ENCODE assay signal across 17 mouse cellular contexts in genomic region chr3:66325962-66326834, GRCm38 (mm10). TPM values are rescaled to one million over a fixed set of nuclear protein-coding genes. Genes with fewer than 3 reads are reported as not detected.
DNase-seq lines count a peak whose midpoint lies in the region; ATAC-seq and TF ChIP-seq lines count a peak whose summit lies in the region.
"Had no signal": no experiment of that assay in that cellular context is flagged by ENCODE, and none has a peak within 500 bp of the region (broad histone marks: within the 10 kb centered on the region; RNA-seq: fewer than 3 reads in every experiment).

No protein-coding gene starts in this region.

- H3K9ac ChIP-seq in forebrain, embryonic 15.5 days (replicated peaks), result no peak overlapping the region
- H3K9ac ChIP-seq in midbrain, embryonic 11.5 days (ENCODE audit: low read length), result no peak overlapping the region; the same call in 1 of the 2 replicates
- H3K9ac ChIP-seq: embryonic facial prominence, embryonic 15.5 days; heart, embryonic 15.5 days had no signal

- no peak for TF ChIP-seq POLR2A in lung, adult 2 months (IDR thresholded peaks at IDR 0.05; ENCODE audit: borderline replicate concordance, extremely low read depth, low read depth, low read length)

- no peak overlapping the region; the same call in 1 of the 2 replicates for H3K4me2 ChIP-seq in forebrain, embryonic 15.5 days (replicated peaks)
- H3K4me2 ChIP-seq in midbrain, embryonic 11.5 days, result peak overlapping the region; percentile 19; the same call in 1 of the 2 replicates
- H3K4me2 ChIP-seq: embryonic facial prominence, embryonic 15.5 days; heart, embryonic 15.5 days; liver, embryonic 11.5 days had no signal

- no peaks in the 10 kb centered on the region for H3K9me3 ChIP-seq in forebrain, embryonic 15.5 days
- no peaks in the 10 kb centered on the region for H3K9me3 ChIP-seq in midbrain, embryonic 11.5 days (ENCODE audit: control insufficient read depth, low read length)
- H3K9me3 ChIP-seq: embryonic facial prominence, embryonic 15.5 days; heart, embryonic 15.5 days had no signal

- DNase-seq in left cerebral cortex, postnatal 4 days, result peak; percentile 31
- no peak for DNase-seq in left cerebral cortex, adult 8-10 months (ENCODE audit: low spot score in 2 of 2)
- peak; percentile 89 for DNase-seq in midbrain, embryonic 11.5 days (ENCODE audit: low spot score, missing footprints)
- no peak for DNase-seq in lung, postnatal 10 days
- no peak for DNase-seq in left cerebral cortex, adult 18-20 months (ENCODE audit: low spot score in 2 of 2)
- no peak for DNase-seq in lung, adult 2 months
- DNase-seq in thymus, postnatal 0 days (ENCODE audit: low spot score), result no peak
- DNase-seq: adrenal gland, adult 8-10 months; cerebellum, adult 18-20 months; kidney, adult 2 months had no signal

- peaks cover 30% of the 10 kb centered on the region for H3K4me1 ChIP-seq in forebrain, embryonic 15.5 days
- H3K4me1 ChIP-seq in midbrain, embryonic 11.5 days (ENCODE audit: control insufficient read depth, insufficient read depth, low read length), result peaks cover 9% of the 10 kb centered on the region
- no peaks in the 10 kb centered on the region for H3K4me1 ChIP-seq in lung, adult 2 months (ENCODE audit: control insufficient read depth, insufficient read depth, low read length)
- H3K4me1 ChIP-seq: embryonic facial prominence, embryonic 15.5 days; heart, embryonic 15.5 days had no signal

- intact Hi-C loops in left cerebral cortex, postnatal 4 days (cut with DNase I), result no loop called here

- no peaks in the 10 kb centered on the region for H3K27me3 ChIP-seq in forebrain, embryonic 15.5 days
- H3K27me3 ChIP-seq in midbrain, embryonic 11.5 days (ENCODE audit: control insufficient read depth, insufficient read depth, low read length), result no peaks in the 10 kb centered on the region
- H3K27me3 ChIP-seq: embryonic facial prominence, embryonic 15.5 days; heart, embryonic 15.5 days had no signal

- peak; percentile 88 for ATAC-seq in forebrain, embryonic 15.5 days (replicated peaks)
- peak; percentile 92 for ATAC-seq in midbrain, embryonic 11.5 days (ENCODE audit: low FRiP score)

- H3K27ac ChIP-seq in forebrain, embryonic 15.5 days (replicated peaks), result peak overlapping the region; percentile 76
- H3K27ac ChIP-seq in midbrain, embryonic 11.5 days (ENCODE audit: low read depth, low read length), result peak overlapping the region; percentile 88
- H3K27ac ChIP-seq: embryonic facial prominence, embryonic 15.5 days; heart, embryonic 15.5 days; left cerebral cortex, adult 2 months; macrophage had no signal

- H3K4me3 ChIP-seq in forebrain, embryonic 15.5 days, result no peak overlapping the region
- no peak overlapping the region for H3K4me3 ChIP-seq in midbrain, embryonic 11.5 days (ENCODE audit: low read depth, low read length)
- no peak overlapping the region for H3K4me3 ChIP-seq in lung, adult 2 months (replicated peaks; ENCODE audit: extremely low read depth, low read depth, low read length)
- H3K4me3 ChIP-seq: embryonic facial prominence, embryonic 15.5 days; heart, embryonic 15.5 days; left cerebral cortex, adult 2 months had no signal

- 16% methylated on average over 16 of the region's 16 CpGs for WGBS in forebrain, embryonic 15.5 days
- WGBS in midbrain, embryonic 11.5 days, result 44% methylated on average over 16 of the region's 16 CpGs
- 84% methylated on average over 16 of the region's 16 CpGs for WGBS in lung, adult 2 months

- no peak for TF ChIP-seq CTCF in lung, adult 2 months (IDR thresholded peaks at IDR 0.05; ENCODE audit: insufficient read depth, low read length)

- no peaks in the 10 kb centered on the region for H3K36me3 ChIP-seq in forebrain, embryonic 15.5 days
- H3K36me3 ChIP-seq in midbrain, embryonic 11.5 days (ENCODE audit: control insufficient read depth, insufficient read depth, low read length), result no peaks in the 10 kb centered on the region
- H3K36me3 ChIP-seq: embryonic facial prominence, embryonic 15.5 days; heart, embryonic 15.5 days had no signal

RNA-seq across cellular contexts. Expression of gene Veph1, which starts 29.6 kb away (rescaled TPM):
- 1 to 10 TPM; 1.3 to 2.8 TPM for total RNA-seq in left cerebral cortex, postnatal 4 days (2021)
- total RNA-seq in left cerebral cortex, adult 8-10 months (2022), result under 1 TPM; 0.05 to 0.19 (median 0.12) TPM
- polyA plus RNA-seq in forebrain, embryonic 15.5 days (2015; fragmentation: Nextera tagmentation; extraction: Ambion mirVana), result 10.2 and 11.7 TPM in 2 replicates
- 16.1 and 18.5 TPM in 2 replicates for polyA plus RNA-seq in midbrain, embryonic 11.5 days (2014; fragmentation: Nextera tagmentation; extraction: Ambion mirVana)
- under 1 TPM in 1 of 2 experiments, not detected in 1; 0.19 TPM for total RNA-seq in left cerebral cortex, adult 18-20 months (2021)
- 0.41 and 0.42 TPM in 2 replicates for polyA plus RNA-seq in lung, adult 2 months (2012; rRNA removed)
- 0.03 TPM in 1 of 2 replicates, not detected in the other for polyA plus RNA-seq in thymus, postnatal 0 days (2015; fragmentation: Nextera tagmentation; extraction: Ambion mirVana)
- total RNA-seq: adrenal gland, adult 8-10 months; left cerebral cortex, adult 2 months had no signal
- polyA plus RNA-seq: C2C12, macrophage had no signal

Comparison
In these comparisons a context has a peak if more than half of its experiments do, and no peak if none do; other contexts are left out.
1. DNase-seq: peak in left cerebral cortex, postnatal 4 days (single experiment) and midbrain, embryonic 11.5 days (single experiment); none in left cerebral cortex, adult 8-10 months (0 of 2), lung, postnatal 10 days (single experiment), left cerebral cortex, adult 18-20 months (0 of 2), lung, adult 2 months (single experiment) and thymus, postnatal 0 days (single experiment).